Mouse (Mus musculus): ENCODE data around the gene BC024063.

DNA sequence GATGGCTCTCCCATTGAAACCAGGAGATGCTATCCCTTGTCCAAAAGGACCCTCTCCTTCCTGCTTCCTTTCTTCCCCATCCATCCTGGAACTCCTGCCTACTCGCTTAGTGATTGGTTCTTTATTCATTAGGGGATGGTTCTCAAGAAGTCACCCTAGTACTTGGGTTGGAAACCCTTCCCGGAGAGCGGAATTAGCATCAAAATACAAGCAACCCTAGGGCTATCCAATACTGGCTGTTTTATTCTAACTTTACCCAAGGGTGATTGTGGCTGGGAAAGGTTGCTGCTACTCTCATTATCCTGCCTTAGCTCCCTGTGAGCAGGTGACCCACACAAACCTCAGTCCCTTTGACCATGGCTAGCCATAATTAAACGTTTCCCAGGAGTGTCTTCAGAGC, 64.4 kb downstream of the BC024063 start:
- no peak for TF ChIP-seq ZNF384 (IDR thresholded peaks at IDR 0.05; ENCODE audit: low read depth, low read length)
- no peak for TF ChIP-seq MAFK (IDR thresholded peaks at IDR 0.05; ENCODE audit: insufficient read depth, low read depth, low read length)

All from ES-E14 (cell line).